Mouse (Mus musculus) thymus, adult 2 months (tissue): Measurements from ENCODE around the gene Pex10.

ENCODE experiments used
- CTCF ChIP-seq: fragments of 200-500 bp; IDR thresholded peaks from 2 replicates; pipeline ENCODE4 v1.5.1; 2012; ENCODE audit warnings: mild to moderate bottlenecking, control low read depth, low read length, moderate library complexity, borderline replicate concordance; ENCODE audit not compliant: control insufficient read depth, poor library complexity, insufficient read depth; ENCODE audit errors: extremely low read depth
- POLR2A ChIP-seq: fragments of 200-500 bp; IDR thresholded peaks from 2 replicates; pipeline ENCODE4 v1.6.1; 2012; ENCODE audit warnings: mild to moderate bottlenecking, low read length, control low read depth, moderate library complexity; ENCODE audit not compliant: control insufficient read depth, poor library complexity, insufficient read depth; ENCODE audit errors: extremely low read depth

- no peak for TF ChIP-seq POLR2A
- TF ChIP-seq CTCF = no peak
These were observed 9.0 kb downstream of the Pex10 start for GRCm38 (mm10) chr4:155075813-155076212.
